Mouse (Mus musculus) urinary bladder, postnatal 14 days (tissue): Measurements from ENCODE around the gene Dip2b.

ENCODE experiments used
- DNase-seq: peaks from one replicate; pipeline ENCODE4 v3.0.0; 2021; ENCODE audit warnings: low spot score

The Dip2b gene

GRCm38 (mm10) chr15:100038470-100038971, at the start of gene Dip2b:
Dip2b (plus strand) TSS chr15:100038664.
- DNase-seq = peak; percentile 98

DNA sequence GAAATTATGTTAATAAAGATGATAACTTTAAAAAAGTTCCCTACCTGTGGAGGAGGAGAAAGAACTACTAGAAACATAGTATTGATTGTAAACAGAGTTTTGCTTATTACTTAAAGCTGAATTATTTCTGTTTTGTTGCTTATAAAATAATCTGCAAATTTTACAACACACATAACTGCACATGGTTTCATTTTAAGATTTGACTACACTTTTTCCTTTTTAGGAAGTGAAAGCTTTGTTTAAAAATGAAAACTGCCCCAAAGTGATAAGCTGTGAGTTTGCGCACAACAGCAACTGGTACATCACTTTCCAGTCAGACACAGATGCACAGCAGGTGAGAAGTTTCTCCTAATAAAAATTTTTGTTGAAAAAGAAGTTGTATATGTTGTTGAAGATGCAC, 45.4 kb upstream of the Dip2b start:
- no peak for DNase-seq

DNA sequence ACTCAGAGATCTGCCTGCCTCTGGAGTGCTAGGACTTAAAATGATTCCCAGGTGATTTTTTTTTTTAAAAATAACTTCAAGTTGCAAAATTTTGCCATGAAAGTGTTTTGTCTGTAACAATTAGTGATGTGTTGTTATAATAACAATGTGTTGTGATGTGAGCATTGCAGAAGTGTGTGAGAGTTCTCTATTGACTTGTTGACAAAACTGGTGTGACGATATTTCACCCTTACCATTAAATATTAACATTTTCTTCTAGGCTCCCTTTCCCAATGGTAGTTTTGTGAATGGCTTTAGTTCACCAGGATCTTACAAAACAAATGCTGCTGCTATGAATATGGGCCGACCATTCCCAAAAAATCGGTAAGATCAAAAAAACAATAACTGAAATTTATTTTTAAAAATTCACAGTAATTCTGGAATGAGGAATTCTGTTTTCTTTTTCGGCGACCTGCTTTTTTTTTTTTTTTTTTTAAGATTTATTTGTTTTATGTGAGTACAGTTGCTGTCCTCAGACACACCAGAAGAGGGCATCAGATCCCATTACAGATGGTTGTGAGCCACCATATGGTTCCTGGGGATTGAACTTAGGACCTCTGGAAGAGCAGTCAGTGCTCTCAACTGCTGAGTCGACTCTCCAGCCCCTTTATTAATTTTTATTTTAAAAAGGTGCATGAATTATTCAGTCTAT, 41.2 kb upstream of the Dip2b start:
- no peak for DNase-seq

DNA sequence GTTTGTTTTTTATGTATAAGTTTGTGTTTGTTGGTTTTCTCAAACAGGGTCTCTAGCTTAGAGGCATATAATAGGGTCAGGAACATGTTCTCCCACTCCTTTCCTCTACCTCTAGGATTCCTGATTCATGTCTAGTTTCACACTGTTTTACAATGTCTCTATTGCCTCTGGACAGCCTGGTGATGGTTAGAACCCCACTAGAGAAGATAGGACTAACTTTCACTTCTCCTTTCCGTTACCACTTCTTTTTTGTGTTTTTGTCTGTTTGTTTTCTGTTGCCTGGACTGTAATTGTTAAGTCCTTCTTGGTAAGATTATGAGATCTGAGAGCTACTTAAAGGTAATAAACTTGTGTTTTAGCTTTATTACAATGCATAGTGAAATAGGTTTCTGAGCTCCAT, 39.1 kb upstream of the Dip2b start:
- no peak for DNase-seq

DNA sequence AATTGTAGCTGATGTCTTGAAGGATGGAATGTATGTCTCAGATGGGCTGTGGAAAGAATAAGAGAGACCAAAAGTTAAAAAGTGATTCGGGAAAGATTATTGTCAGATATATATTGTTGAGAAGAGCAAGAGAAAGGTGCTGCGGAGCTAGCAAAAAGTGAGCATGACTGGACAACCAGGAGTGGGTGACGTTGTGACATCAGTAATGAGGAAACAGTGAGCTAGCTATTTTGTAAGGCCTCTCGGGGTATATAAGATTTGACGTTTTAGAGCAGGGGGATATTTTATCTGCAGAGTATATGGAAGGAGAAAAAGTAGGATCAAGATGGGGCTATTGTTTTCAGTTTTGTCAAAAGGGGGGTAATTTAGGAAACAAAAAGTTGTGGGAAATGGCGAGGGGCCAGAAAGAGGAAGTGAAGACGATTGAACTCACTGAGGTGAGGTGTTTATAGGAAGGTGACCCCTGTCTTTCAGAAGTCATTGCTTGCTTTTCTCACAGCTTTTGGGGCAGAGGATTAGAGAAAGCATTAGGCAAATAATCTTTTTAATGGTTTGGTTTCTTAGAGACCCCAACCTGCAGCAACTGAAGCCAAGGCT, 33.7 kb upstream of the Dip2b start:
- DNase-seq = no peak

- no peak for DNase-seq
Measured at GRCm38 (mm10) chr15:100006180-100006579, 32.3 kb upstream of the Dip2b start.

- DNase-seq = no peak
Measured at GRCm38 (mm10) chr15:100018280-100018899, 20.1 kb upstream of the Dip2b start.

- DNase-seq = no peak
Measured at GRCm38 (mm10) chr15:100021175-100021574, 17.3 kb upstream of the Dip2b start.

DNA sequence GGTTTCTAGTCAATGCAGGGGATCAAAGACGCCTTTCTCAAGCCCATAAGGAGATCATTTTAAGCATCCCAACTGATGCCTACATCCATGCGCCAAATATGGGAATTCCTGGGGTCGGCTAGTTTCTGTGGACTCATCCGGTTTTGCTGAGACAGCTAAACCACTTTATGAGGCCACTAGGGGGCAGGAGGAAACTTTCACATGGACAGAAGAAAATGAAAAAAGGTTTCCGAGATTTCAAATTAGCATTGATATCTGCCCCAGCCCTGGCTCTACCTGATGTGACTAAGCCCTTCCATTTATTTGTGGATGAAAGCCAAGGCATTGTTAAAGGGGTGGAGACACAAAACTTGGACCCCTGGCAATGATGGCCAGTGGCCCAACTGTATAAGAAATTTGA, 15.5 kb upstream of the Dip2b start:
- DNase-seq = peak; percentile 61

DNA sequence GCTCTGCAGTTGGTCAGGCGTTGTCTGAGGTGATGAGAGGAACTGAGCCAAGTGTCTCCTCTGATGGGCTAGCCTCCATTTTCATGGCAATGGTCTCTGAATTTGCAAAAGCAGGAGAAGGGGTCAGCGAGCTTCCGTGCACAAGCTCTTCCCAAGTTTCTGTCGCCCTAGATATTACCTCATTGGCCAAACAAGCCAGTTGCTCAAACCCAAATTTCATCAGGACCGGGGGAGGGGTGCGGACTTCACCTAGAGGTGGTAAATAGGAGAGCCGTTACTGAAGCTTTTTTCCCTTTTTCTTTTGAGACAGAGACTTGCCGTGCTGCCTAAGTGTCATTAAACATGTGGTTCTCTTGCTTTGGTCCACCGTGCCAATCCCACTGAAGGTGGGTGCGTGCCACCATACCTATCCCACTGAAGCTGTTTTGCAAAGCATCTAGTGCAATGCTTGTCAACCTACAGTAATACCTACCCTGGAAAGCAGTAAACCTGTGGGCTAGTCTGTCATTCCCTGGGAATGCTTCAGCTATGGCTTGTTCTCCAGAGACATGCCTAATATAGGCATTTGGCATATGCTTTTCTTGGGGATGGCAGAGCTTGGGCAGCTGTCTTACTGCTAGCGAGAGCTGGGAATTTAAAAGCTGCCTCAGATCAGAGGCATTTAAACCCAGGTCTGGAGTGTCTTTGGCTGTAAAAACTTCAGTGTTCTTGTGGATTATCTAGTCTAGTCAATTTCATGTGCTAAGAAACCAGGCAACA, 13.2 kb upstream of the Dip2b start:
- DNase-seq = no peak

DNA sequence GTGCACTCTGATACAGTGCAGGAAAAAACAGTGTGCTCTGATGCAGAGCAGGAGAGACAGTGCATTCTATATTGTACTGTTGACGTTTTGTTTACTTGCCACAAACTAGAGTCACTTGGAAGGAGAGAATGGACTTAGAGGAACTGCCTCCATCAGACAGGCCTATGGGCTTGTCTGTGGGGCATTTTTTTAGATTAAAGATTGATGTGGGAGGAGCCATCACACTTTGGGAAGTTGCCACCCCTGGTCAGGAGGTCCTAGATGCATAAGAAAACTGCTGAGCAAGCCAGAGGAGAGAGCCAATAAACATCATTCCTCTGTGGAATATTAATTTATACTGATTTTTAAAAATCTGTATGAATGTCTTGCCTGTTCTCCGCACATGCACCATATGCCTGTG, 10.3 kb upstream of the Dip2b start:
- no peak for DNase-seq

- DNase-seq = peak; percentile 39
Measured at GRCm38 (mm10) chr15:100029497-100029896, 9.0 kb upstream of the Dip2b start.

GRCm38 (mm10) chr15:100029900-100030299, 8.6 kb upstream of the Dip2b start:
- DNase-seq = no peak

- no peak for DNase-seq
Measured at GRCm38 (mm10) chr15:100032546-100032945, 5.9 kb upstream of the Dip2b start.

DNA sequence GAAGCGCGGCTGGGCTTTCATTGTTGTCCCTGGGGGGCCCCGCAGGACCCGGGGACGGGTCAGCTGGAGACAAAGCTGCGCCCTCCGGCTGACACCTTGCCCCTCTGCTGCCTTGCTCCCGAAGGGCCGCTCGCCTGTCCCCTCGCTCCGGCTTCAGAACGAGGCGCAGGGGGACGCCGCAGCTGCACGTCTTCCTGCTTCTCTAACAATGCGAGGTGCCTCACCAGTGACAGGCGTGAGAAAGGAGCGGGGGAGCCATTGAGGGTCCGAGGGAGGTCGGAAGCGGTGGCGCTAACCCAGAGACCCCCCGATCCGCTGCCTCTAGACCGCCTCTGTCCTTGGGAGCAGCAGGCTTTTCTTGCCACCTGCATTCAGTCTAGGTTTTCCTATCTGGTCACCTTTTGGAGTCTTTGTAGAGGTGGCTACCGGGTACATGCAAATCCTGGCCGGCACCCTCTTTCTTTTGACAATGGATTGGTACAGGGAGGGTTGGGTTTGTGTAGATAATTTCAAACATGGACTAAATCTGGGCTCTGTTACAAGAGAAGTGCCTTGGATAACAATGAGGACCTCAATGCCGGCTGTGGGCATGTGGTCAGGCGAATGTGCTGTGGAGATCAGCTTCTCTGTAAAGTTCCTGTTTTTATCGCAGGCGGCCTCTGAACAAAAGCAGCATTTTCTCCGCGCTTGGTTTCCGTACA, 687 bp downstream of the Dip2b start:
- peak; percentile 51 for DNase-seq

DNA sequence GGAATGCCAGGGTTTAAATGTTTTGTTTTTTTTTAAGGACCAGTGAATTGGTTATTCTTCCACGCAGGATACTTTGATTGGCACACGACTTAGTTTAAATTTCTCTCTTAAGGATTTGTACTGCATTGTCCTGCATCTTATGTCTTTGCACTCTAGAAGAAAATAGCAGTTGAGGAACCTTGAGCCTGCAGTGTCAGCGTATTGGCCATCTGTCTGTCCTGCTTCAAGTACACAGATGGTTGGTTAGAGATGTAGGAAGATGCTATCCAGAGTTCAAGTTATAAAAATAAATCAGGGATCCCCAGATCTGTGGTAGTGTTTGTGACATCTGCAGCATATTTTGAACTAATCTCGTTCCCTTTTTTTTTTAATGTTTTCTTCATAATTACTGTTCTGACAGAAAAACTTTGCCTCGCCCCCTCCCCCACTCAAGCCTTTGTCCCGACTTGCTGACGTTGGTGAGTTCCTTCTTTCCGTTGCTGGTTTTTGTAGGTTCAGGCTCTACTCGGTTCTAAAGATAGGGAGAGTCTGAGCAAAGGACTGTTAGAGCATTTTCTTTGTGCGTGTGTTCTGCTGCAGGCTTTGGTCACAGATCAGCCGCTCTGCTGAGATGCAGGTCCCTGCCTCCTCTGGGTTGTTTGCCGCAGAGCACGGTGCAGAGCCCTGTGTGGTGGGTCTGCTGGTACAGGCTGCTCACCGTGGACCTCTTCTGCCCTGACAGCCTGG, 2.2 kb downstream of the Dip2b start:
- DNase-seq = no peak

DNA sequence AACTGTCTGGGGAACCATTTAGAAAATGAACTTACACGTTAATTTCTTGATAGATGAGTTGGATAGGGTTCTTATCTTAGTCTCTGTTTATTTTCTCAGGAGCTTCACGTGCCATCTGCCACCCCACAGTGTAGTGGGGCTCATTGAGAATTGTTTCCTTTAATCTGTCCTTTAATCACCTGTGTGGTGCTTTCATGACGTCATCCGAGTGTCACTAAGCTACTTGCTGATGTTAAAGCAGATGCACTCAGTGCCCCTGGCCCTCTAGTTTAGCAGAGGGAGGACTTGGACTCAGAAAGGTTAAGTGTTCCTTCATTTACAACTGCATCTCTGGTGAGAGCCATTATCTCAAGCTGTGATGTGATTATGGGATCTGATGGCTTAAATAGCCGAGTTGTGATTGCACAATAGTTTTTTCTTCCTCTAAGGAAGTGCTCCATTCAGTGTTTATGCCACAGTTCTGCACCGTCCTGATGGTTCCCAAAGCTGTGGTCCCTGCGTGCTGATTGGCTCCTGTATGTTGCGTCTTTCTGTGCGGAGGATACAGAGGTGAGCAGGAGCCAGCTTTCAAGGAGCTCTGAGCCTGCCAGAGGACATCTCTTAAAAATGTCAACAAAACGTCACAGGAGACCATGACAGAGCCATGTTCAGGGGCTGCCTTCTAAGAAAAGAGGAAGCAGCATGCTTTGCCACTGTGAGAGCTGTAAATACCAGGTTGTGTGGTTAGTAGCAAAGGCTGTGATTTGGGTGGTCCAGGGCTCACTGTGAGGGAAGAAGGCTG, 3.0 kb downstream of the Dip2b start:
- DNase-seq = no peak

- peak; percentile 57 for DNase-seq
Measured at GRCm38 (mm10) chr15:100042048-100042400, 3.6 kb downstream of the Dip2b start.

GRCm38 (mm10) chr15:100045576-100045975, 7.1 kb downstream of the Dip2b start:
- no peak for DNase-seq

- no peak for DNase-seq
Measured at GRCm38 (mm10) chr15:100049496-100050087, 11.1 kb downstream of the Dip2b start.
